Mouse (Mus musculus): ENCODE measurements around the gene Adtrp. TPM values are rescaled to one million over a fixed set of nuclear protein-coding genes. Genes with fewer than 3 reads are reported as not detected.

The Adtrp gene
- polyA plus RNA-seq, 1 experiment from 2014 or later: not detected

DNA sequence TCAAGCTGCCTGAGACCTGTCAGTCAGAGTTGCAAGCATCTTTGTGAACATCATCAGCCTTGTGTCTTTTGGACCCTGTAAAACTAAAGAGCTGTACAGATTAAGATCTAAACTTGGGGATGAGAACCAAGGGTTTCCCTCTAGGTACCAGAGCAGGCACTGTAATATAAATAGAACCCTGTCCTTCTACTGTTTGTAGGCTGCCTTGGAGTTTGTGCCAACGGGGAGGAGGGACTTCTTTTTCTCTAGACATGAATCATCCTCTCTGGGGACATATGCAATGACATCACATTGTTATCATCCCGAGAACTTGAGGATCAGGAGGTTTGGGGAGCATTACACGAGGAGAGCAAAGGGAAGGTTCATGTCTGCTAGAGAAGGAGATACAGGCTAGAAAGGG, 24.4 kb downstream of the Adtrp start:
- Histone ChIP-seq H3K9me3 (no peaks in the 10 kb centered on the region), H3K27ac (replicated peaks) (no peak overlapping the region), H3K36me3 (replicated peaks) (no peaks in the 10 kb centered on the region), H3K4me1 (peaks cover 8% of the 10 kb centered on the region), H3K27me3 (replicated peaks; ENCODE audit: low read depth, poor library complexity, severe bottlenecking) (0 out of 2 replicates have a peak, but pooled peaks cover 5% of the 10 kb centered on the region), H3K4me3 (no peak overlapping the region)
- no peak for DNase-seq (ENCODE audit: low spot score)
- WGBS: 79% methylated on average over 3 of the region's 3 CpGs

GRCm38 (mm10) chr13:41822617-41823016, 24.9 kb downstream of the Adtrp start:
- Histone ChIP-seq H3K4me1 (peaks cover 8% of the 10 kb centered on the region), H3K27me3 (replicated peaks; ENCODE audit: low read depth, poor library complexity, severe bottlenecking) (0 out of 2 replicates have a peak, but pooled peaks cover 5% of the 10 kb centered on the region), H3K4me3 (no peak overlapping the region), H3K36me3 (replicated peaks) (no peaks in the 10 kb centered on the region), H3K9me3 (no peaks in the 10 kb centered on the region), H3K27ac (replicated peaks) (no peak overlapping the region)
- WGBS: 48% methylated on average over 2 of the region's 2 CpGs
- no peak for DNase-seq (ENCODE audit: low spot score)

GRCm38 (mm10) chr13:41822091-41822490, 25.4 kb downstream of the Adtrp start:
- 41% methylated on average over 5 of the region's 5 CpGs for WGBS
- Histone ChIP-seq H3K9me3 (no peaks in the 10 kb centered on the region), H3K36me3 (replicated peaks) (no peaks in the 10 kb centered on the region), H3K4me3 (no peak overlapping the region), H3K27ac (replicated peaks) (no peak overlapping the region), H3K27me3 (replicated peaks; ENCODE audit: low read depth, poor library complexity, severe bottlenecking) (0 out of 2 replicates have a peak, but pooled peaks cover 5% of the 10 kb centered on the region), H3K4me1 (peaks cover 8% of the 10 kb centered on the region)
- no peak for DNase-seq (ENCODE audit: low spot score)

GRCm38 (mm10) chr13:41820947-41821346, 26.5 kb downstream of the Adtrp start:
- no peak for DNase-seq (ENCODE audit: low spot score)
- Histone ChIP-seq H3K9me3 (no peaks in the 10 kb centered on the region), H3K36me3 (replicated peaks) (no peaks in the 10 kb centered on the region), H3K27ac (replicated peaks) (no peak overlapping the region), H3K27me3 (replicated peaks; ENCODE audit: low read depth, poor library complexity, severe bottlenecking) (0 out of 2 replicates have a peak, but pooled peaks cover 5% of the 10 kb centered on the region), H3K4me1 (peaks cover 8% of the 10 kb centered on the region), H3K4me3 (no peak overlapping the region)
- WGBS: 95% methylated on average over 3 of the region's 3 CpGs

DNA sequence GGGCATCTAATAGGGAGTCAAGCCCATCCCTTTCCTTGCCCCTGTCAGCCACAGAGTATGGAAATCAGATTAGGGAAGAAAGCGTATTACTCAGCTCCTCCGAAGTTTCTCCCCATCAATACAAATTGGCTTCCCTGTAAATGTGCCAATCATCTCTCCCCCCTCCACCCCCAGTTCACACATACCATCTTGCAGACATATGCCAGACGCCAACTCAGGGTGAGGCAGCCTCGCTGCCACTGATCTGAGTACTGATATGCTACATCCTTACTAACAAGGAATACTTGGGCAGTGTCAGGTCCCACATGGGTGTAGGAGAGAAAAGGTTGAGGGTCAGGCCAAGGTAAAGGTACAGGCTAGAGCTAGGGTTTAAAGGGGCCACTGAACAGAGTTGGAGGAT, 27.6 kb downstream of the Adtrp start:
- H3K27me3 ChIP-seq (replicated peaks; ENCODE audit: low read depth, poor library complexity, severe bottlenecking): 0 out of 2 replicates have a peak, but pooled peaks cover 5% of the 10 kb centered on the region
- no peaks in the 10 kb centered on the region for H3K9me3 ChIP-seq
- peaks cover 8% of the 10 kb centered on the region for H3K4me1 ChIP-seq
- H3K4me3 ChIP-seq: no peak overlapping the region
- DNase-seq (ENCODE audit: low spot score): no peak
- no peak overlapping the region for H3K27ac ChIP-seq (replicated peaks)
- no peaks in the 10 kb centered on the region for H3K36me3 ChIP-seq (replicated peaks)
- 86% methylated on average over 4 of the region's 4 CpGs for WGBS

DNA sequence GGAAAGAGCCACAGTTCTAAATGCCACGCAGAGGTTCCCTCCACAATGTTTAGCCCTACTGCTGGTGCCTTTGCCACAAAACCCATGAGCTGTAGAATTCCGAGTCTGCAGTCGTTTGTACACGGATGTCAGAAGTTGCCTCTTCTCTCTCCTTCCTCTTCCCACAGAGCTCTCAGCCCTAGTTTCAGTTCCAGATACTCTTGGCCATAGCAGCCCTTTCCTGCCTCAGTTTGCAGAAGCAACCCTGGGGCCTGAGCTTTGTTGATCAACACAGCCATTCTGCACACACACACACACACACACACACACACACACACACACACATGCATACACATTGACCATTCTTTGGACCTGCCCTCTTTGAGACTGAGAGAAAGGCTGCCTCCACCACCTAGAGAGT, 28.0 kb downstream of the Adtrp start:
- no peak for DNase-seq (ENCODE audit: low spot score)
- peaks cover 8% of the 10 kb centered on the region for H3K4me1 ChIP-seq
- no peak overlapping the region; the same call in 1 of the 2 replicates for H3K27ac ChIP-seq (replicated peaks)
- H3K27me3 ChIP-seq (replicated peaks; ENCODE audit: low read depth, poor library complexity, severe bottlenecking): 0 out of 2 replicates have a peak, but pooled peaks cover 5% of the 10 kb centered on the region
- WGBS: 87% methylated on average over 4 of the region's 4 CpGs
- no peaks in the 10 kb centered on the region for H3K36me3 ChIP-seq (replicated peaks)
- H3K9me3 ChIP-seq: no peaks in the 10 kb centered on the region
- H3K4me3 ChIP-seq: no peak overlapping the region

- DNase-seq (ENCODE audit: low spot score): no peak
- no peaks in the 10 kb centered on the region for H3K36me3 ChIP-seq (replicated peaks)
- H3K9me3 ChIP-seq: no peaks in the 10 kb centered on the region
- peaks cover 5% of the 10 kb centered on the region for H3K4me1 ChIP-seq
- H3K4me3 ChIP-seq: no peak overlapping the region
- WGBS: 97% methylated on average over 4 of the region's 4 CpGs
- H3K27ac ChIP-seq (replicated peaks): no peak overlapping the region
- no peaks in the 10 kb centered on the region for H3K27me3 ChIP-seq (replicated peaks; ENCODE audit: low read depth, poor library complexity, severe bottlenecking)
Measured at GRCm38 (mm10) chr13:41817583-41817982, 29.9 kb downstream of the Adtrp start.

- no peaks in the 10 kb centered on the region for H3K4me1 ChIP-seq
- WGBS: 93% methylated on average over 4 of the region's 4 CpGs
- DNase-seq (ENCODE audit: low spot score): no peak
- no peaks in the 10 kb centered on the region for H3K27me3 ChIP-seq (replicated peaks; ENCODE audit: low read depth, poor library complexity, severe bottlenecking)
- no peaks in the 10 kb centered on the region for H3K36me3 ChIP-seq (replicated peaks)
- no peaks in the 10 kb centered on the region for H3K9me3 ChIP-seq
- H3K4me3 ChIP-seq: no peak overlapping the region
- no peak overlapping the region for H3K27ac ChIP-seq (replicated peaks)
Measured at GRCm38 (mm10) chr13:41816643-41817042, 30.8 kb downstream of the Adtrp start.

GRCm38 (mm10) chr13:41810776-41811175, 36.7 kb downstream of the Adtrp start:
- DNase-seq (ENCODE audit: low spot score): no peak
- Histone ChIP-seq H3K9me3 (no peaks in the 10 kb centered on the region), H3K4me1 (no peaks in the 10 kb centered on the region), H3K27me3 (replicated peaks; ENCODE audit: low read depth, poor library complexity, severe bottlenecking) (no peaks in the 10 kb centered on the region), H3K27ac (replicated peaks) (no peak overlapping the region), H3K36me3 (replicated peaks) (no peaks in the 10 kb centered on the region), H3K4me3 (no peak overlapping the region)
- WGBS: 90% methylated on average over 7 of the region's 7 CpGs

GRCm38 (mm10) chr13:41807815-41808214, 39.7 kb downstream of the Adtrp start:
- Histone ChIP-seq H3K4me3 (no peak overlapping the region), H3K27me3 (replicated peaks; ENCODE audit: low read depth, poor library complexity, severe bottlenecking) (no peaks in the 10 kb centered on the region), H3K36me3 (replicated peaks) (no peaks in the 10 kb centered on the region), H3K4me1 (no peaks in the 10 kb centered on the region), H3K9me3 (no peaks in the 10 kb centered on the region), H3K27ac (replicated peaks) (no peak overlapping the region)
- 74% methylated on average over 4 of the region's 4 CpGs for WGBS
- DNase-seq (ENCODE audit: low spot score): no peak

DNA sequence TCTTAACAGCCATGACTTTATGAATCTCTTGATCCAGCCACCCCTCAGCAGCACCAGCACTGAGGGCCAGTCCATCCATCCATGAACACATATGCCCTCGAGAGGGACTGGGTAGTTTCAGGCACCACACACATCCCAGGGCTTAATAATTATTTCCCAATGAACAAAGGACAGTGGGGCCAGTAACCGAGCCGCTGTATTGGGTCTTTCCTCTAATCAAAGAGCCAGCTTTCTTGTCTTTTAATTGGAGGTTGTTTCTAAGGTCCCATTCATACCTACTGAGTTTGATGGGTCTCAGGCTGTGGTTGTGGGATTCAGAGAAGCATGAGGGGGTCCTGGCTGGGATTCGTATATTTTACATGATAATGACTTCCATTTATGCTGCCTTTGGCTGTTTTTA, 40.2 kb downstream of the Adtrp start:
- DNase-seq (ENCODE audit: low spot score): no peak
- H3K4me1 ChIP-seq: peaks cover 1% of the 10 kb centered on the region
- H3K27me3 ChIP-seq (replicated peaks; ENCODE audit: low read depth, poor library complexity, severe bottlenecking): no peaks in the 10 kb centered on the region
- WGBS: 76% methylated on average over 4 of the region's 4 CpGs
- H3K36me3 ChIP-seq (replicated peaks): no peaks in the 10 kb centered on the region
- H3K9me3 ChIP-seq: no peaks in the 10 kb centered on the region
- H3K27ac ChIP-seq (replicated peaks): no peak overlapping the region
- H3K4me3 ChIP-seq: no peak overlapping the region

- Histone ChIP-seq H3K9me3 (no peaks in the 10 kb centered on the region), H3K27me3 (replicated peaks; ENCODE audit: low read depth, poor library complexity, severe bottlenecking) (no peaks in the 10 kb centered on the region), H3K4me1 (peaks cover 19% of the 10 kb centered on the region), H3K27ac (replicated peaks) (no peak overlapping the region), H3K36me3 (replicated peaks) (no peaks in the 10 kb centered on the region), H3K4me3 (no peak overlapping the region)
- WGBS: 91% methylated on average over 7 of the region's 7 CpGs
- DNase-seq (ENCODE audit: low spot score): no peak
Measured at GRCm38 (mm10) chr13:41805138-41805820, 42.2 kb downstream of the Adtrp start.

GRCm38 (mm10) chr13:41803656-41804265, 43.7 kb downstream of the Adtrp start:
- no peak overlapping the region for H3K4me3 ChIP-seq
- H3K36me3 ChIP-seq (replicated peaks): no peaks in the 10 kb centered on the region
- peaks cover 19% of the 10 kb centered on the region for H3K4me1 ChIP-seq
- 80% methylated on average over 8 of the region's 8 CpGs for WGBS
- H3K27me3 ChIP-seq (replicated peaks; ENCODE audit: low read depth, poor library complexity, severe bottlenecking): no peaks in the 10 kb centered on the region
- DNase-seq (ENCODE audit: low spot score): no peak
- H3K9me3 ChIP-seq: no peaks in the 10 kb centered on the region
- H3K27ac ChIP-seq (replicated peaks): no peak overlapping the region
